Mouse (Mus musculus) lung, postnatal 0 days (tissue): ENCODE measurements around the gene Zmat1.

ENCODE experiments used
- CTCF ChIP-seq: IDR thresholded peaks from 2 replicates; pipeline ENCODE4 v1.5.1; 2016; ENCODE audit warnings: antibody characterized with exemption, mild to moderate bottlenecking
- EP300 ChIP-seq: IDR thresholded peaks from 2 replicates; pipeline ENCODE4 v1.6.1; 2016; ENCODE audit warnings: antibody characterized with exemption, mild to moderate bottlenecking, control low read depth

DNA sequence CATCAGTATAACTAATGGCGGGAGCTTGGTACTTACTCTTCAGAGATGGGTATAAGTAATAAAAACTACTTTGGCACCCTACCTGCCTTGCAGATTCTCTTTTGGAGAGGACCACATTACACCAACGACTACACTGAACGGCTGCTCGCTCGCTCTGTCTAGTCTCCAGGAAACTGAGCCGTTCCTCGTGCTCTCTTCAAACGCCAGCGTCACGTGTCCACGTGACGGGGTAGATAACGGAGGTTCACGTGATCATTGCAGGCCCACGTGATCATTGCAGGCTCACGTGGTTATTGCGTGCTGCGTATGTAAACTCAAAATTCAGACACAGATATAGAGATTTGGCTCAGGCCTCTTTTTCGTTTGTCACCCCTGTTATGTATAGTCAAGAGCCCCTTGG lies 44.5 kb downstream of the Zmat1 start, which contains the start of gene Nxf2:
- TF ChIP-seq CTCF (no peak), EP300 (no peak)
